Mouse (Mus musculus) spleen, postnatal 4 days (tissue): Measurements from ENCODE around the gene Hist1h3f.
"Not testable (repeated sequence)": the region's sequence is repeated elsewhere in the genome, so short reads cannot be mapped to it uniquely, and the experiment has no call there.

Source experiments
- DNase-seq, 2 experiments: peaks; one replicate each; pipeline ENCODE4 v3.0.0; 2022; ENCODE audit warnings: low spot score in 2 of 2

Gene Hist1h3f

GRCm38 (mm10) chr13:23561531-23561882, 17.7 kb downstream of the Hist1h3f start:
- not testable (repeated sequence) for DNase-seq

DNA sequence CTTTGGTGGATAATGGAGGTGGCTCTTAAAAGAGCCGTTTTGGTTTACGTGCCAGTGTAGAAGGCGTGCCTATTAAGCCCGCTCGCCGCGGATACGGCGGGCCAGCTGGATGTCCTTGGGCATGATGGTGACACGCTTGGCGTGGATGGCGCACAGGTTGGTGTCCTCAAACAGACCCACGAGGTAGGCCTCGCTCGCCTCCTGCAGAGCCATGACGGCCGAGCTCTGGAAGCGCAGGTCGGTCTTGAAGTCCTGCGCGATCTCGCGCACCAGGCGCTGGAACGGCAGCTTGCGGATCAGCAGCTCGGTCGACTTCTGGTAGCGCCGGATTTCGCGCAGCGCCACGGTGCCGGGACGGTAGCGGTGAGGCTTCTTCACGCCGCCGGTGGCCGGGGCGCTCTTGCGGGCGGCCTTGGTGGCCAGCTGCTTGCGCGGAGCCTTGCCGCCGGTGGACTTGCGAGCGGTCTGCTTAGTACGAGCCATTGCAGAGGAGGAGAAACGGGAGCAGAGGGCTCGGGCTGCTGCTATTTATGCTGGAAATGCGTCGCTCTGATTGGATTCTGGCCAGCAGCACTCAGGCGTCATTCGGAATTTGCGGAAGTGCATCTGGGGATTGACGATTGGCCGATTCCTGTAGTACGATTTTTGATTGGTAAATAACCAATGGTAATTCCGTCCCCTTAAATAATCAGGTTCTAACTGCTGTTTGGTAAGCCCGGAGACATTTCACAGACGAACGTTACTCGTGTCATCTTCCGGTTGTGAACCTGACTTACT, 18.2 kb downstream of the Hist1h3f start, which contains the start of gene Hist1h3e:
TSS of gene Hist1h3e (minus strand) at position 487 of the 777 bp plus-strand sequence.
- DNase-seq: peak; percentile 94 to 98

DNA sequence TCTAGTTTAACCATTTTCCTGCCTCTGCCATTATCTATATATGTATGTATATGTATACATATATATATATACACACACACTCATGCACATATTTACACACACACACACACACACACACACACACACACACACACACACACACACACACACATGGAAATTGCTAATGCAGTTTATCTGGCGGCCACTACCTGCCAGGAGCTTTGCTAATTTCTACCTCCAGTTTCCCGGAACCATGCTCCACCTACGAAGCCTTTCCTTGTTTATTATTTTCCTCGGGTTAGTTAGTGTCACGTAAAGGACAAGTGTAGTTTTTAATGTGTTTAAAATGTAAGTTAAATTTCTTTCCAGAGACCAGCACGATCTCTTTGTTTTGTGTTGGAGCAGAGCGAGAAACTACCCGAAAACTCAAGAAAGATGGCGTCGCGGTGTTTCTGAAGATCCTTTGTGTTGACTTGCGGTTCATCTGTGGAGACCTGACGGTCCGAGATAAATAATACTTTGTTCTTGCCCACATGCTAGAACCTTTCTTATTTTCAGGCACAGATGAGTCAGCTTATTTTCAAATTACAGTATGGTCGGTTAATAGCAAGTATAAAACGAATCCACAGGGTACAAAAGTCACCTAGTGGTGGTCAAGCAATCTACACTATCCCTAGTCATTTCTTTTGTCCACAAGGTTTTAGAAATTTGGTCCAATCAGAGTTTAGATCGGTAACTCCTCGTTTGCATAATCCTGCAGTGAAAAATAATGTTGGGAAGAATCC, 19.0 kb downstream of the Hist1h3f start:
- peak in 1 of 2 experiments; percentile 62 for DNase-seq

DNA sequence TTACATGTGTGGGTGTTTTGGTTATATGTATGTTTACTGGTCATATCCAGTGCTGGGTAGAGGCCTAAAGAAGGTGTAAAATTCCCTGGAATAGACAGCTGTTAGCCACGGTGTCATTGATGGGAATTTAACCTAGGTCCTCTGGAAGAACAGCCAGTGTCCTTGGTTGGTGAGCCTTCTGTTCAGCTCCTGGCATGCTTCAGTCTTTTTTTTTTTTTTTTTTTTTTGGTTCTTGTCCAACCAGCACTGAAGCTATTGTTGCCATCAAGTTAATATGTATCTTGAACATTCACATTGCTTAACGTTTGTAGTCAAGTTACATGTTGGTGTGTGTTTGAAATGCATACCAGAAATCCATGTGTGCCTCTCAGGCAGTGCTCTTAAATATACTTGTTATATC, 20.6 kb downstream of the Hist1h3f start:
- no peak for DNase-seq

GRCm38 (mm10) chr13:23570261-23571021, 26.6 kb downstream of the Hist1h3f start:
- not testable (repeated sequence) for DNase-seq

GRCm38 (mm10) chr13:23571022-23571503, 27.2 kb downstream of the Hist1h3f start, which contains the start of the genes Hist1h2ae and Hist1h2bg:
Gene Hist1h2ae (minus strand): TSS chr13:23571220.
Gene Hist1h2bg (plus strand): TSS chr13:23571396.
- DNase-seq: peak; percentile 85 to 92

DNA sequence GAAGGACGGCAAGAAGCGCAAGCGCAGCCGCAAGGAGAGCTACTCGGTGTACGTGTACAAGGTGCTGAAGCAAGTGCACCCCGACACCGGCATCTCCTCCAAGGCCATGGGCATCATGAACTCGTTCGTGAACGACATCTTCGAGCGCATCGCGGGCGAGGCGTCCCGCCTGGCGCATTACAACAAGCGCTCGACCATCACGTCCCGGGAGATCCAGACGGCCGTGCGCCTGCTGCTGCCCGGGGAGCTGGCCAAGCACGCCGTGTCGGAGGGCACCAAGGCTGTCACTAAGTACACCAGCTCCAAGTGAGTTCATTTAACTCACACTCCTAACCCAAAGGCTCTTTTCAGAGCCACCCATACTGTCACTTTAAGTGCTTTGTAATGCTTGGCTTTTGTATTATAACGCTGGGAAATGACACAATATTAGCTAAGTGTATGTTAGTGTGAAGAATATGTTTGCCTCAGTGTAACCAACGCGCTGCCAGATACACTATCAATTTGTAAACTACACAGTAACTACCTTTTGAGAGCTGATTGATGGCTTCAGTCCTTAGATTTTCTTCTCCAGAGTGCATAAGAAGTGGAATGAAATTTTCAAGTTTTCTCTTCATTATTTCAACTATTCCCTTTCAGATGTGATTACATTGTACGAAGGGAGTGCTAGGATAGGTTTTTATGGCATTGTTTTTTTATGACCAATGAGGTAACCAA, 27.8 kb downstream of the Hist1h3f start:
- not testable (repeated sequence) for DNase-seq

DNA sequence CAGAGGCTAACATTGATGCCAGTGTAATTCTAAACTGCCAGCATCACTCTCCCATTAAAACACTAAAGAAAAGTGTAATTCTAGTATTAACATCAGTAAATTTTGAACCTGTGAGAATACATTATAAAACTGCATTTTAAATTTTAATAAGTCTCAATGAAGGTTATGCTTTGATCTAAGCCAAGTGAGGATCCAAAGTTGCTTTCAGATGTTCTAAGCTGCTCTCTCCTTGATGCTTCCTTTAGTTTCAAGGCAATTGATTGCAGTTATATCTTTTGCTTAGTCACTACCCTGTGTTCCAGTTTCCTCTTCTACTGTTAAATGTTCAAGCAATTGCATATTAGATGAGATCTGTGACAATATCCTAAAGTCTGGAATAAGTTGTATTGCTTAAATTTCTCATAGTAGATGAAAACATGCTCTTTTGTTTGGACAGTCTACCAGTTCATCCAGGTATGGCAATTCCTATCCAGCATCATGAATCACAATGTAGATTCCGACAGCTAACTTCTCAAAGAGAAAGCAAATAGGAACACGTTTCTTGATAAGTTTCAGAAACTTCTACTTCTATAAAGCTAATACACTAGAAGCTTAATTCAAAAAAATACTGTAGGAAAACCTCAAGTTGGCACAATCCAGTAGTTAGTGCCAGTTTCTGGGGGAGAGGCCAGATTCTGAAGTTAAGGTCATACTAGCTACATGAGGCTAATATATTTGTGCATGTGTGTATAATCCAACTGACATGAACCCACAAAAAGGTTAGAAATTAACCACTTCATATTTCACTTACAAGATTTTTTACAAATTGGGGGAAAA, 28.6 kb downstream of the Hist1h3f start:
- DNase-seq: peak in 1 of 2 experiments; percentile 31

DNA sequence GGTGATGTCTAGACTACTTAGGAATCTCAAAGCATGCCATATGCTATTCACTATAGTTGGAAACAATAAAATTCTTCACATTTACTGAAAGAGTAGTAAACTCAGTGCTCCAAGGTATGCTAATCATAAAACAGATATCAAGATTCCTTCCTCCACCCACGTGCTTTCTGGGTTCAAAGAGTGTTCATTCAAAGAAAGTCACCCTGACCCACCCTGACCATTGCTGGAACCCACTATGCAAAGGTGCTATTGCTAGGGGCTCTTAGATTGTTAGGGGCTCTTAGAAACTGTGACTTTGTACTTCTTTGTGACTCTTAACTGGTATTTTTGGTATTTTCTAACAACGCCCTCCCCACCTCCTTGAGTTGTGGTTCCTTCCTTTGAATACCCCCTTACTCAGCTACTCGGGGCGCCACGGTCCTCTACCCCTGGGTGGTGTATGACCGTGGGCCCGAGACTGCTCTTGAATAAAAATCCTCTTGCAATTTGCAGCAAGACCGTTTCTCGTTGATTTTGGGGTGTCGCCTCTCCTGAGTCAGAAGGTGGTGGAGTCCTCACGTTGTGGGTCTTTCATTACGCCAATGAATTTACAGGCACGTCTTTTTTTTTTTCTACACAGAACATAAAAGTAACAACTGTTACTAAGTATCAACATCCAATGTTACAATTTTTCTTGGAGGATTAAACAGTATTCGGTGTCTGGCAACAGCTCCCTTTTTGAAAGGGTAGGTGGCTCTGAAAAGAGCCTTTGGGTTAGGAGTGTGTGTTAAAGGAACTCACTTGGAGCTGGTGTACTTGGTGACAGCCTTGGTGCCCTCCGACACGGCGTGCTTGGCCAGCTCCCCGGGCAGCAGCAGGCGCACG, 29.4 kb downstream of the Hist1h3f start:
- peak in 1 of 2 experiments; percentile 78 for DNase-seq

DNA sequence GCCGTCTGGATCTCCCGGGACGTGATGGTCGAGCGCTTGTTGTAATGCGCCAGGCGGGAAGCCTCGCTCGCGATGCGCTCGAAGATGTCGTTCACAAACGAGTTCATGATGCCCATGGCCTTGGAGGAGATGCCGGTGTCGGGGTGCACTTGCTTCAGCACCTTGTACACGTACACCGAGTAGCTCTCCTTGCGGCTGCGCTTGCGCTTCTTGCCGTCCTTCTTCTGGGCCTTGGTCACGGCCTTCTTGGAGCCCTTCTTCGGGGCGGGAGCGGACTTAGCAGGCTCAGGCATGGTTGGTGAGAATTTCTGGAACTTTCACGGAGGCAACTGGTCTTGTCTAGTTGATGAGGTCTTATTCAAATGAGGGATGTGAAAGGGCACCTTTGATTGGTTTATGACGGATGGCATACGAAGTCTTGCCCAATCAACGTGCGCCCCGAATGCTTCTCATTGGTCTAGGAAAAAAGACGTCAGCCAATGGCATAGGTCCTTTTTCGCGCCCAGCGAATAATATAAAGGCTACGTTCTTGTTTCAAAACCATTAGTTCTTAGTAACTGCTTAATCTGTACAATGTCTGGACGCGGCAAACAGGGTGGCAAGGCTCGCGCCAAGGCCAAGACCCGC, 30.2 kb downstream of the Hist1h3f start, which contains the start of the genes Hist1h2bf and Hist1h2ad:
TSS of gene Hist1h2bf (minus strand) at position 299 of the 627 bp plus-strand sequence.
TSS of gene Hist1h2ad (plus strand) at position 484 of the 627 bp plus-strand sequence.
- DNase-seq: peak; percentile 91 to 93

DNA sequence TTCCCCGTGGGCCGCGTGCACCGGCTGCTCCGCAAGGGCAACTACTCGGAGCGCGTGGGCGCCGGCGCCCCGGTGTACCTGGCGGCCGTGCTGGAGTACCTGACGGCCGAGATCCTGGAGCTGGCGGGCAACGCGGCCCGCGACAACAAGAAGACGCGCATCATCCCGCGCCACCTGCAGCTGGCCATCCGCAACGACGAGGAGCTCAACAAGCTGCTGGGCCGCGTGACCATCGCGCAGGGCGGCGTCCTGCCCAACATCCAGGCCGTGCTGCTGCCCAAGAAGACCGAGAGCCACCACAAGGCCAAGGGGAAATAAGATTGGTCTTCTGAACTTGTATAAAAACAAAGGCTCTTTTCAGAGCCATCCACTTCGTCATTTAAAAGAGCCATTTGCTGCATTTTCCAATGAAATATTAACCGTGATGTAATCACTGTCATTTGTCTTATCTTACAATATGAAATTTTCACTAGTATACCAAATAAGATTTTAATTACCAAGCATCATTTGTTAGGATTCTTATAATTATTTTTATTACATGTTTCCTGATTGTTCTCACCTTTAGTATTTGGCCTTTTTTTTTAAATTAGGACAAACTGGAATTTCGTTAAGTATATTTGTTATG, 30.8 kb downstream of the Hist1h3f start:
- peak in 1 of 2 experiments; percentile 60 for DNase-seq

DNA sequence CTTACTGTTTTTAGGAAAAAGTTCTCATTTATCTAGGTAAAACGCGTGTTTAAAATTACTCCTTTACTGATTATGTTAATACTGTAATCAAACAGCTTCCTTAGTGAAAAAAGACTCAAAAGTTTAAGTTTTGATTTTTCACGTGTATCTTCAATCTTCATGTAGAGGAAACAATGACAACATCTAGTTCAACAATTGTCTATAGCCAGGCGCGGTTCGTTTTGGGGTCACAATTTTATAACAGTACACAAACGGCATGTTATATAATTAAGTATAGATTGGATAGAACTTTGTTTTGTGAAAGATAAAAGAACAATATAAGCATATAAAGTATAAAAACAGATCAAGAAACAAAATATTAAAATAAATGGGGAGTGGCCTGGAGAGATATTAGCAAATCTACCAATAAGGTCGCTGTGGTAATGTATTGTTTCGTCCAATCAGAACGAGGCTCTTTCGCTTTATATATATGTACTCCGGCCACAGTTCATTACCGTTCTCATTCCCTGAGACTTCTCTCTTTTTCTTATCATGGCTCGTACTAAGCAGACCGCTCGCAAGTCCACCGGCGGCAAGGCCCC, 31.5 kb downstream of the Hist1h3f start, which contains the start of gene Hist1h3d:
TSS of gene Hist1h3d (plus strand) at position 493 of the 581 bp plus-strand sequence.
- peak; percentile 79 to 82 for DNase-seq

DNA sequence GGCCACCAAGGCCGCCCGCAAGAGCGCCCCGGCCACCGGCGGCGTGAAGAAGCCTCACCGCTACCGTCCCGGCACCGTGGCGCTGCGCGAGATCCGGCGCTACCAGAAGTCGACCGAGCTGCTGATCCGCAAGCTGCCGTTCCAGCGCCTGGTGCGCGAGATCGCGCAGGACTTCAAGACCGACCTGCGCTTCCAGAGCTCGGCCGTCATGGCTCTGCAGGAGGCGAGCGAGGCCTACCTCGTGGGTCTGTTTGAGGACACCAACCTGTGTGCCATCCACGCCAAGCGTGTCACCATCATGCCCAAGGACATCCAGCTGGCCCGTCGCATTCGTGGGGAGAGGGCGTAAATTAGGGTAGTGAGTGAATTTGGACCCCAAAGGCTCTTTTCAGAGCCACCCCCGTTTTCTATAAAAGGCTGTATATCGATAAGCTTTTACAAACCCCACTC, 32.0 kb downstream of the Hist1h3f start:
- not testable (repeated sequence) for DNase-seq

DNA sequence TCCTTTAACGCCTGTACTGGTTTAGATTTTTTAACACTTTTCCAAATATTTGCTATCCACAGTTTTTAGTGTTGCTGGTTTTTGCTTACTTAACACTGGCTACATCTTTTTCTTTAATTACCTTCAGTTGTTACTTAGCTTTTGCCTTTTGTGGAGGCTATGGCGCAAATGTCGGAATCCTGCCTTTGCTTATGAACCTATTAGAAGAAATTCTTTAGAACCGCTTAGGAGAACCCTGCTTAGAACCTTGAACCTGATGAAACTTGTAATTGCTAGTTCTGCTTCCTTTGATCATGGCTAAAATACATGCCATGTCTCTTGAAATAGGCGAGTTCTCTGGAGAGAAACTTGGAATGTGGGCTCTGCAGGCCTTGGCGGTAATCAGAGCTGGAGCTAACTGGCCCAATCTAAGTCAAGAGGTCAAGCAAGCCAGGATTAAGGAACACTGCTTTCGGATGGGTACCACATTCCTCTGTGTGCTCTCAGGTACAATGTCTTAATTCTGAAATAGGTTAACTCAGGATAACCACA, 32.6 kb downstream of the Hist1h3f start:
- DNase-seq: no peak

DNA sequence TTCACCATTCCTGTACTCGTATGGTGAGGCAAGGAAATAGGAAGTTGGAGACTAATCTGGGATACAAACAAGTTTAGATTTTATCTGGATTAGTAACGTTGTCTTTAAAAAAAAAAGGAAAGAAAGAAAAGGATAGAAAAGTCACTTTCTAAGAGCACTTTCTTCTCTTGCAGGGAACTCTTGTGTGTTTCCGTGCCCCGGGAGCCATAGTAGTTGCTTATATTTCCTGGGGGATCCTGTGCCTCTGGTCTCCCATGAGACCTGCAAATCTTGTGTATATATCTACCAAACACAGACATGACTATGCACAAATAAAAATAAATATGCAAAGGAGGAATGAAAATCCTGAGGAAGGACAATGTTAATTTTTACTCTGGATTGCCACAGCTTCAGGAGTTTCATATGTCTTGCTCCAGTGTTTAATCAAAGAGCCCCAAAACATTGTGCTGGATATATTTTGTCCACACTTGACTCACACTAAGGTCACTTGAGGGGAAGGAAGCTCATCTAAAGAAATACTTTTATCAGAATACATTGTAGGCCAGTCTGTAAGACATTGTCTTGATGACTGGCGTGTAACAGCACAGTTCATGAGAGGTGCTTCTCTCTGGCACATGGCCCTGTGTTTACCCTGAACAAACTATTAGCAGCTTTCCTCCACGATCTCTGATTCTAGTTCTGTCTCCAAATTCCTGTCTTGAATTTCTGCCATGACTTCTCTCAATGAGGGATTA, 33.2 kb downstream of the Hist1h3f start:
- no peak for DNase-seq

- DNase-seq: no peak
Observed at GRCm38 (mm10) chr13:23577835-23578234, 34.0 kb downstream of the Hist1h3f start.
